Mouse (Mus musculus): ENCODE measurements around the gene Cacnb4. TPM values are rescaled to one million over a fixed set of nuclear protein-coding genes. Genes with fewer than 3 reads are reported as not detected.

Cacnb4 gene
- polyA plus RNA-seq, 1 experiment from 2014 or later, result 18.0 TPM

DNA sequence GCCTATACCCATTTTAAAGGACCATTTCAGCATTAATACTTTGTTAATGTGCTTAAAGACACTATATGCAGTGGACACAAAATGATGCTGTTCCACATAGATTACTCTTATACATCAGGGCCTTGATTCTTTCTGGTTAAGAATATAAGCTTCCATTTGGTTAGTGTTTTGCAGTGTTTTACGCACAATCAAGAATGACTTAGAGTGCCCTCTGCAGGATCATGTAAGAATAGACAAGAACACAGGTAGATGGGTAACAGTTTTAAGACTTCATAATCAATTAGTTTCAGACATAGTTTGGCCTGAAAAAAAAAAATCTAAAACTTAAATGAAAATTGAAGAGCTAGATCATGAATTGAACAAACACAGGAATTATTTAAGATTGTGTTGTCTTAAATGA, 270.2 kb downstream of the Cacnb4 start:
- ATAC-seq (ENCODE audit: low FRiP score, low TSS enrichment) (no peak), DNase-seq (peak; percentile 16)
- H3K27ac ChIP-seq (replicated peaks; ENCODE audit: low read depth, low read length), result no peak overlapping the region
- H3K36me3 ChIP-seq (ENCODE audit: control insufficient read depth, insufficient read depth, low read length), result peaks cover 78% of the 10 kb centered on the region
- no peak overlapping the region for H3K4me2 ChIP-seq (ENCODE audit: low read length)
- H3K9ac ChIP-seq (replicated peaks; ENCODE audit: low read length), result no peak overlapping the region
- H3K4me3 ChIP-seq (replicated peaks; ENCODE audit: low read depth, low read length), result no peak overlapping the region
- H3K4me1 ChIP-seq (ENCODE audit: control insufficient read depth, insufficient read depth, low read length), result no peaks in the 10 kb centered on the region
- H3K9me3 ChIP-seq (ENCODE audit: control insufficient read depth, low read length), result peaks cover 26% of the 10 kb centered on the region
- H3K27me3 ChIP-seq (ENCODE audit: control insufficient read depth, insufficient read depth, low read length), result no peaks in the 10 kb centered on the region
- 98% methylated on average over 1 of the region's 1 CpGs for WGBS

DNA sequence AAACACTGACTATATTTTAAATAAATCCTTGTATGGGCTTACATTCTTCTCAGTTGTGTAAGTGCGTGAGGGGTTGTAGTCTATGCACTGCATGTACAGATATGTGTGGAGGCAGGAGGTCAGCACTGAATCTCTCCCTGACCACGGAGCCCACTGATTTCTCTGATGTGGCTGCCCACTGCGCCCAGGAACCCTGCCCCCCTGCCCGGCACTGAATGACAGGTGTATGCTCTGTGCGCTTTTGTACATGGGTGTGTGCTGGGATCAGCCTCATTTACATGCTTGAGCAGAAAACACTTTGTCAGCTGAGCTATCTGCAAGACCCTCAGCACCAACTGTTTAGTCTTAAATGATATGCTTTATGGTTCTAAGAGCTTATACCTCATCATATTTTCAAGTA, 271.4 kb downstream of the Cacnb4 start:
- Histone ChIP-seq H3K9me3 (ENCODE audit: control insufficient read depth, low read length) (peaks cover 14% of the 10 kb centered on the region), H3K4me1 (ENCODE audit: control insufficient read depth, insufficient read depth, low read length) (no peaks in the 10 kb centered on the region), H3K4me2 (ENCODE audit: low read length) (no peak overlapping the region), H3K9ac (replicated peaks; ENCODE audit: low read length) (no peak overlapping the region), H3K4me3 (replicated peaks; ENCODE audit: low read depth, low read length) (no peak overlapping the region), H3K27me3 (ENCODE audit: control insufficient read depth, insufficient read depth, low read length) (no peaks in the 10 kb centered on the region), H3K27ac (replicated peaks; ENCODE audit: low read depth, low read length) (no peak overlapping the region), H3K36me3 (ENCODE audit: control insufficient read depth, insufficient read depth, low read length) (peaks cover 70% of the 10 kb centered on the region)
- no peak for DNase-seq
- ATAC-seq (ENCODE audit: low FRiP score, low TSS enrichment), result no peak
- 95% methylated on average over 5 of the region's 5 CpGs for WGBS

DNA sequence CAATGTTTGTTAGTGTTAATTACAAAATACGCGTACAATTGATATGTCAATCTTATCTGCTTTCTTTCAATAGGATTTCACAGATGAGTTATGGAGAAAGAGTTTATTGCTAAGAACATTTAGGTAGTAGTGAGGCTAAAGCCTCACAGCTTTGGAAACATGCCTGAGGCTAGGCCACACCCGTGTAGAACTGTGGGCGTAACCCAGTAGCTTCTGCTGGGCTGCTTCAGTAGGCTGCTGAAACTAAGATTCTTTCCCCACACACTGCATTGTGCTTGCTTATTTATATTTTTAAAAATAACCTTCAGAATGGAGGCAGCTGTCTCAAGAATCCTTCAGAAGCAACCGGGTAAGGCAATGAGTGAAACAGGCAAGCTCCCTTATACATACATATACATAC, 282.1 kb downstream of the Cacnb4 start:
- ATAC-seq (ENCODE audit: low FRiP score, low TSS enrichment), result no peak
- Histone ChIP-seq H3K27me3 (ENCODE audit: control insufficient read depth, insufficient read depth, low read length) (no peaks in the 10 kb centered on the region), H3K27ac (replicated peaks; ENCODE audit: low read depth, low read length) (no peak overlapping the region), H3K4me1 (ENCODE audit: control insufficient read depth, insufficient read depth, low read length) (no peaks in the 10 kb centered on the region), H3K4me2 (ENCODE audit: low read length) (no peak overlapping the region), H3K36me3 (ENCODE audit: control insufficient read depth, insufficient read depth, low read length) (peaks cover 4% of the 10 kb centered on the region; the same call in 1 of the 2 replicates), H3K9me3 (ENCODE audit: control insufficient read depth, low read length) (no peaks in the 10 kb centered on the region), H3K4me3 (replicated peaks; ENCODE audit: low read depth, low read length) (no peak overlapping the region), H3K9ac (replicated peaks; ENCODE audit: low read length) (no peak overlapping the region)
- 88% methylated on average over 5 of the region's 5 CpGs for WGBS
- DNase-seq, result no peak

DNA sequence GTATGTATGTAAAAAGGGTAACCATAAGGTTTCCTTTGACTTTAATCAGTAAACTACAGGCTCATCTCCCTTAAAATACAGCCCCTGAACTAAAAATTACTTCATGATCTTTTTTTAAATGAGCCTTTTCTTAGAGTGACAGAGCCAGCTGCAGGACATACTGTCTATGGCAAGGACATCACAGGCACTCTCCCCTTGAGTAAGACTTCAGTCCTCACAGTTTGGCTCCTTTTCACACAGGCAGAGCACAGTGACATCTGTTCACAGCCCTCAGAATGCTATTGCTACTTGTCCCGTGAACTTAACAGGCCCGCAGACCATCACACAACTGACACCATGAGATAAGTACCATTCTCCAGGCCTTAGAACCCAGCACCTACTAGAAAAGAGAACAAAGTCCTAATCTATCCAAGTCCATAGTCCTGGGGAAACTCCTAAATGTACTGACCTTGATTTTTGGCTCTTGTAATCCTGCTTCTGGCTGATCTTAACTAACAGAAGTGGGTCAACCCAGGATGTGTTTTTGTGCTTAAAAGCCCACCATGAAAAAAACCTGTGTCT, 286.1 kb downstream of the Cacnb4 start:
- no peak for ATAC-seq (ENCODE audit: low FRiP score, low TSS enrichment)

DNA sequence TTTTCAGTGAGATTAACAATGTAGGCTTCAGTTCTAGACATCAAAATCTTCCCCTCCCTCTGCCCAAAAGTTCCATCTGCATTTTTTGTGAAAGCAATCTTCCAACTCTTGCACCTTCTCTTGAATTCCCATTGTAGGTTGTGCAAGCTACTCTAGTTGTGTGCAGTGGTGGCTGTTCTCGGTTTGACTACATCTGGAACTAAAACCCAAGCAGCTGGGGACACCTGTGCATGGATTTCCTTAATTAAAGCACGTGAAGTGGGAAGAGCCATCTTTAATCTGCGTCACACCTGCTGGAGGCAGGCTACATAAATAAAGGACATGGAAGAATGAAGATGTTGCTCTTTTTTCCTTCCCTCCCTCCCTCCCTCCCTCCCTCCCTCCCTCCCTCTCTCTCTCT, 286.7 kb downstream of the Cacnb4 start:
- Histone ChIP-seq H3K27me3 (ENCODE audit: control insufficient read depth, insufficient read depth, low read length) (no peaks in the 10 kb centered on the region), H3K27ac (replicated peaks; ENCODE audit: low read depth, low read length) (no peak overlapping the region), H3K36me3 (ENCODE audit: control insufficient read depth, insufficient read depth, low read length) (no peaks in the 10 kb centered on the region), H3K4me2 (ENCODE audit: low read length) (no peak overlapping the region), H3K9ac (replicated peaks; ENCODE audit: low read length) (no peak overlapping the region), H3K4me3 (replicated peaks; ENCODE audit: low read depth, low read length) (no peak overlapping the region), H3K4me1 (ENCODE audit: control insufficient read depth, insufficient read depth, low read length) (no peaks in the 10 kb centered on the region), H3K9me3 (ENCODE audit: control insufficient read depth, low read length) (no peaks in the 10 kb centered on the region)
- whole genome bisulfite sequencing, result 71% methylated on average over 3 of the region's 3 CpGs
- ATAC-seq (ENCODE audit: low FRiP score, low TSS enrichment) (no peak), DNase-seq (no peak)

More for the DNA sequence above, 286.1 kb downstream of the Cacnb4 start:
- Histone ChIP-seq H3K9me3 (ENCODE audit: control insufficient read depth, low read length) (no peaks in the 10 kb centered on the region), H3K27me3 (ENCODE audit: control insufficient read depth, insufficient read depth, low read length) (no peaks in the 10 kb centered on the region), H3K27ac (replicated peaks; ENCODE audit: low read depth, low read length) (no peak overlapping the region), H3K4me2 (ENCODE audit: low read length) (no peak overlapping the region), H3K4me1 (ENCODE audit: control insufficient read depth, insufficient read depth, low read length) (no peaks in the 10 kb centered on the region), H3K4me3 (replicated peaks; ENCODE audit: low read depth, low read length) (no peak overlapping the region), H3K9ac (replicated peaks; ENCODE audit: low read length) (no peak overlapping the region), H3K36me3 (ENCODE audit: control insufficient read depth, insufficient read depth, low read length) (no peaks in the 10 kb centered on the region)
- WGBS, result 83% methylated on average over 2 of the region's 2 CpGs
- no peak for DNase-seq

DNA sequence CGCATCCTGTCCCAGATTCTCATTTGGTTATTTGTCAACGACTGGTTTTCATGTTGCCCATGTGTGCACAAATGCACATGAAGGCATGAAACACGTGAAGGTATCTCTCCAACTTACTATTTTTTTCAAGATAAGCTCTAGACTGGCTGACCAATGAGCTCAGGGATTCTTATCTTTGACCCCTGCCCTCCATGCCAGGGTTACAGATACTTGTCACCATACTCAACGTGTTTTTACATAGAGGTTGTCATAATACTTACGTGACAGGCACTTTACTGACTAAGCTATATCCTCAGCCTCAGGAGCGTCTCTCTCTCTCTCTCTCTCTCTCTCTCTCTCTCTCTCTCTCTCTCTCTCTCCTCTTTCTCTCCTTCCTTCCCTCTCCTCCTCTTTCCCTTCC, 290.2 kb downstream of the Cacnb4 start:
- ATAC-seq (ENCODE audit: low FRiP score, low TSS enrichment) (no peak), DNase-seq (no peak)
- Histone ChIP-seq H3K9ac (replicated peaks; ENCODE audit: low read length) (no peak overlapping the region), H3K4me3 (replicated peaks; ENCODE audit: low read depth, low read length) (no peak overlapping the region), H3K4me1 (ENCODE audit: control insufficient read depth, insufficient read depth, low read length) (no peaks in the 10 kb centered on the region), H3K27me3 (ENCODE audit: control insufficient read depth, insufficient read depth, low read length) (no peaks in the 10 kb centered on the region), H3K36me3 (ENCODE audit: control insufficient read depth, insufficient read depth, low read length) (no peaks in the 10 kb centered on the region), H3K27ac (replicated peaks; ENCODE audit: low read depth, low read length) (no peak overlapping the region), H3K9me3 (ENCODE audit: control insufficient read depth, low read length) (no peaks in the 10 kb centered on the region), H3K4me2 (ENCODE audit: low read length) (no peak overlapping the region)
- 93% methylated on average over 6 of the region's 6 CpGs for WGBS

DNA sequence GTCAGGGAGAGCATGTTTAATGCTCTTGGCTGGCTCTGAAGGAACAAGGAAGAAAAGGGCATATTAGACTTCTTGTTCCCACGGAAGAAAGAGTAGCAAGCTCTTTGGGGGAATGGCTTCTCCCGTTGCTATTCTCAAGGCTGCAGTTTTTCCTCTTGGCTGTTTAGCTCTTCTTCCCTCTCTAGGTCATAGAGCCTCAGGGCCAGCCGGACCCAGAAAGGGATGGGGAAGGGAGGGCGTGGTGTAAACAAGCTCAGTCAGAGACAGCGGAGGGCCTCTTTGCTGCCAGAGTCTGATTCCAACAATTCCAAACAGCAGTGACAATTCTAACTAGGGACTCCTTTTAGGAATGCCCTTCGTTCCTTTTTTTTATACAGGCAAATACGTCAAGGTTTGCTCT, 290.6 kb downstream of the Cacnb4 start:
- Histone ChIP-seq H3K27me3 (ENCODE audit: control insufficient read depth, insufficient read depth, low read length) (no peaks in the 10 kb centered on the region), H3K4me1 (ENCODE audit: control insufficient read depth, insufficient read depth, low read length) (no peaks in the 10 kb centered on the region), H3K27ac (replicated peaks; ENCODE audit: low read depth, low read length) (no peak overlapping the region), H3K4me2 (ENCODE audit: low read length) (no peak overlapping the region), H3K9me3 (ENCODE audit: control insufficient read depth, low read length) (no peaks in the 10 kb centered on the region), H3K4me3 (replicated peaks; ENCODE audit: low read depth, low read length) (no peak overlapping the region), H3K36me3 (ENCODE audit: control insufficient read depth, insufficient read depth, low read length) (no peaks in the 10 kb centered on the region), H3K9ac (replicated peaks; ENCODE audit: low read length) (no peak overlapping the region)
- ATAC-seq (ENCODE audit: low FRiP score, low TSS enrichment) (no peak), DNase-seq (no peak)
- 71% methylated on average over 7 of the region's 7 CpGs for WGBS

DNA sequence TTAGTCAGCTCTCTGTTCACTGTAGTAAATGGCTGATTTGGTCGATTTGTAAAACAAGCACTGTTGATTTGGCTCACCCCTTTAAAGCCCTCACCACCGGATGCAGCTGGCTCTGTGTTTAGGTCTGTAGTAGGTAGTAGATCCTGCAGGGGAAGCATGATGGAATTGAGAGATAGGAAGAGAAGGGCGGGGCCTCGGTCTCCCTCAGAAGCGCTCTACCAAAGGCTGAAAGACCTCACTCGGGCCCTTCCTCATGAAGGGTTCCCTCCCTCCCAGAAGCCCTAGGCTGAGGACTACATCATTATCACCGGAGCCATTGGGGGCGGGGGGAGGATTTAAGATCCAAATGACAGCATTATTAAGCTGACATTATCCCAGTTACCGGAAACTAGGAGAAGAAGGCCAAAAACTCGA, 297.8 kb downstream of the Cacnb4 start:
- ATAC-seq (ENCODE audit: low FRiP score, low TSS enrichment), result no peak
- Histone ChIP-seq H3K4me3 (replicated peaks; ENCODE audit: low read depth, low read length) (no peak overlapping the region), H3K4me1 (ENCODE audit: control insufficient read depth, insufficient read depth, low read length) (no peaks in the 10 kb centered on the region), H3K27me3 (ENCODE audit: control insufficient read depth, insufficient read depth, low read length) (no peaks in the 10 kb centered on the region), H3K4me2 (ENCODE audit: low read length) (no peak overlapping the region), H3K36me3 (ENCODE audit: control insufficient read depth, insufficient read depth, low read length) (no peaks in the 10 kb centered on the region), H3K9ac (replicated peaks; ENCODE audit: low read length) (no peak overlapping the region), H3K27ac (replicated peaks; ENCODE audit: low read depth, low read length) (no peak overlapping the region), H3K9me3 (ENCODE audit: control insufficient read depth, low read length) (no peaks in the 10 kb centered on the region)
- WGBS, result 74% methylated on average over 10 of the region's 10 CpGs
- no peak for DNase-seq

DNA sequence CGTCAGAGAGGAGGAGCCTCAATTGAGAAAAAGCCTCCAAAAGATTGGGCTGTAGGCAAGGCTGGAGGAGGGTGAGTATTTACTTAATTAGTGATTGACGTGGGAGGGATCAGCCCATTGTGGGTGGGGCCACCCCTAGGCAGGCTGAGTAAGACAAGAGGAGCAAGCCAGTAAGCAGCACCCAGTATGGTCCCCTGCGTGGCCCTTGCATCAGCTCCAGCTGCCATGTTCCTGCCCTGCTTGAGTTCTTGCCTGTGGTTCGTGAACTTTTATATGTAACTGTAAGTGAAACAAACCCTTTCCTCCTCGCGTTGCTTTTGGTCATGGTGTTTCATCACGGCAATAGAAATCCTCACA, 298.2 kb downstream of the Cacnb4 start, which contains the start of gene Neb:
Gene Neb (minus strand): TSS at position 27 of the 357 bp plus-strand sequence.
- Histone ChIP-seq H3K4me3 (replicated peaks; ENCODE audit: low read depth, low read length) (no peak within 1 kb of the TSS), H3K36me3 (ENCODE audit: control insufficient read depth, insufficient read depth, low read length) (no peaks in the 10 kb centered on the region), H3K27me3 (ENCODE audit: control insufficient read depth, insufficient read depth, low read length) (no peaks in the 10 kb centered on the region), H3K4me2 (ENCODE audit: low read length) (no peak within 1 kb of the TSS), H3K9me3 (ENCODE audit: control insufficient read depth, low read length) (no peaks in the 10 kb centered on the region), H3K27ac (replicated peaks; ENCODE audit: low read depth, low read length) (no peak within 1 kb of the TSS), H3K9ac (replicated peaks; ENCODE audit: low read length) (no peak within 1 kb of the TSS), H3K4me1 (ENCODE audit: control insufficient read depth, insufficient read depth, low read length) (no peaks in the 10 kb centered on the region)
- ATAC-seq (ENCODE audit: low FRiP score, low TSS enrichment), result no peak
- DNase-seq, result no peak
- WGBS, result 53% methylated on average over 7 of the region's 7 CpGs
